Mouse (Mus musculus) MEL (cell line): Measurements from ENCODE around the gene Macrod2. TPM values are rescaled to one million over a fixed set of nuclear protein-coding genes. Genes with fewer than 3 reads are reported as not detected.

Source experiments
- DNase-seq: peaks from one replicate; pipeline ENCODE4 v3.0.0; 2011; ENCODE audit warnings: low read depth, low spot score
- H3K27ac ChIP-seq: 2 replicates; pipeline ENCODE4 v1.5.1; 2012; ENCODE audit warnings: low read depth, mild to moderate bottlenecking, control low read depth, low read length, moderate library complexity; ENCODE audit not compliant: control insufficient read depth
- H3K27me3 ChIP-seq, 2 experiments: fragments of 150-350 bp in 1 of 2; sonication (generic) in 1 of 2; 2 replicates each; pipeline ENCODE4 v1.6.1; 2012; ENCODE audit warnings: low read length in 2 of 2, mild to moderate bottlenecking in 2 of 2, improper control_type of control experiment in 1 of 2, moderate library complexity in 1 of 2; ENCODE audit not compliant: insufficient read depth in 2 of 2, control insufficient read depth in 1 of 2
- H3K36me3 ChIP-seq, 2 experiments: 2 replicates each; pipeline ENCODE4 v1.6.1; 2012 to 2014; ENCODE audit warnings: low read length in 2 of 2, improper control_type of control experiment in 1 of 2, inconsistent platforms in 1 of 2, mild to moderate bottlenecking in 1 of 2; ENCODE audit not compliant: insufficient read depth in 2 of 2, control insufficient read depth in 1 of 2
- H3K4me1 ChIP-seq, 2 experiments: fragments of 150-350 bp in 1 of 2; sonication (generic) in 1 of 2; 2 replicates each; pipeline ENCODE4 v1.6.1; 2012; ENCODE audit warnings: low read length in 2 of 2, improper control_type of control experiment in 1 of 2, mild to moderate bottlenecking in 1 of 2; ENCODE audit not compliant: insufficient read depth in 2 of 2, control insufficient read depth in 1 of 2
- H3K4me3 ChIP-seq, 2 experiments: fragments of 150-350 bp in 1 of 2; sonication (generic) in 1 of 2; 2 replicates each; pipeline ENCODE4 v1.5.1; 2012; ENCODE audit warnings: low read depth in 2 of 2, low read length in 2 of 2, mild to moderate bottlenecking in 2 of 2, moderate library complexity in 2 of 2, control low read depth in 1 of 2, improper control_type of control experiment in 1 of 2; ENCODE audit not compliant: control insufficient read depth in 1 of 2, insufficient read depth in 1 of 2
- H3K79me2 ChIP-seq: 2 replicates; pipeline ENCODE4 v1.6.1; 2012; ENCODE audit warnings: mild to moderate bottlenecking, low read length, moderate library complexity; ENCODE audit not compliant: control insufficient read depth, poor library complexity, insufficient read depth
- H3K9ac ChIP-seq: 2 replicates; pipeline ENCODE4 v1.6.1; 2012; ENCODE audit warnings: low read depth, mild to moderate bottlenecking, control low read depth, low read length, moderate library complexity; ENCODE audit not compliant: control insufficient read depth, poor library complexity, severe bottlenecking
- H3K9me3 ChIP-seq: fragments of 150-350 bp; sonication (generic); replicated peaks from 2 replicates; pipeline ENCODE4 v1.6.1; 2012; ENCODE audit warnings: mild to moderate bottlenecking, low read length, improper control_type of control experiment, moderate library complexity; ENCODE audit not compliant: insufficient read depth
- BHLHE40 ChIP-seq: IDR thresholded peaks from 2 replicates; pipeline ENCODE4 v1.6.1; 2012; ENCODE audit warnings: low read depth, mild to moderate bottlenecking, inconsistent platforms, low read length, improper control_type of control experiment, borderline replicate concordance
- CHD2 ChIP-seq: IDR thresholded peaks from 2 replicates; pipeline ENCODE4 v1.6.1; 2011; ENCODE audit warnings: low read length, improper control_type of control experiment
- CTCF ChIP-seq, 3 experiments: IDR thresholded peaks in 2 of 3; conservative IDR thresholded peaks in 1 of 3; 2 replicates each; pipeline ENCODE4 v1.5.1; 2011 to 2012; ENCODE audit warnings: low read length in 3 of 3, low read depth in 2 of 3, mild to moderate bottlenecking in 2 of 3, improper control_type of control experiment in 1 of 3, inconsistent platforms in 1 of 3, mixed read lengths in 1 of 3, moderate library complexity in 1 of 3; ENCODE audit not compliant: control insufficient read depth in 1 of 3, insufficient read depth in 1 of 3, poor library complexity in 1 of 3, severe bottlenecking in 1 of 3
- ELF1 ChIP-seq: IDR thresholded peaks from 2 replicates; pipeline ENCODE4 v1.6.1; 2014; ENCODE audit warnings: low read depth, mild to moderate bottlenecking, inconsistent platforms, low read length, improper control_type of control experiment, moderate library complexity
- EP300 ChIP-seq, 2 experiments: IDR thresholded peaks; 2 replicates each; pipeline ENCODE4 v1.6.1; 2011; ENCODE audit warnings: improper control_type of control experiment in 2 of 2, low read length in 2 of 2, low read depth in 1 of 2, mild to moderate bottlenecking in 1 of 2
- ETS1 ChIP-seq: IDR thresholded peaks from 2 replicates; pipeline ENCODE4 v1.6.1; 2012; ENCODE audit warnings: low read depth, mild to moderate bottlenecking, inconsistent platforms, low read length, improper control_type of control experiment, moderate library complexity
- HCFC1 ChIP-seq: IDR thresholded peaks from 2 replicates; pipeline ENCODE4 v1.6.1; 2012; ENCODE audit warnings: low read depth, mild to moderate bottlenecking, inconsistent platforms, low read length, improper control_type of control experiment, moderate library complexity
- JUND ChIP-seq: IDR thresholded peaks from 2 replicates; pipeline ENCODE4 v1.6.1; 2011; ENCODE audit warnings: low read depth, mild to moderate bottlenecking, improper control_type of control experiment, low read length
- KAT2A ChIP-seq: conservative IDR thresholded peaks from 2 replicates; pipeline ENCODE4 v1.6.1; 2012; ENCODE audit warnings: low read depth, low read length, improper control_type of control experiment, inconsistent platforms
- MAX ChIP-seq: IDR thresholded peaks from 2 replicates; pipeline ENCODE4 v1.6.1; 2011; ENCODE audit warnings: low read length, improper control_type of control experiment
- MAZ ChIP-seq: IDR thresholded peaks from 2 replicates; pipeline ENCODE4 v1.6.1; 2012; ENCODE audit warnings: low read depth, mild to moderate bottlenecking, inconsistent platforms, low read length, improper control_type of control experiment
- MXI1 ChIP-seq: IDR thresholded peaks from 2 replicates; pipeline ENCODE4 v1.6.1; 2011; ENCODE audit warnings: mild to moderate bottlenecking, low read depth, low read length, improper control_type of control experiment
- MYB ChIP-seq: IDR thresholded peaks from 2 replicates; pipeline ENCODE4 v1.6.1; 2011; ENCODE audit warnings: mild to moderate bottlenecking, low read depth, low read length, improper control_type of control experiment
- MYC ChIP-seq: IDR thresholded peaks from 2 replicates; pipeline ENCODE4 v1.6.1; 2011; ENCODE audit warnings: low read depth, mild to moderate bottlenecking, low read length, improper control_type of control experiment, moderate library complexity
- NELFE ChIP-seq: IDR thresholded peaks from 2 replicates; pipeline ENCODE4 v1.6.1; 2011; ENCODE audit warnings: low read depth, low read length, improper control_type of control experiment
- NRF1 ChIP-seq: IDR thresholded peaks from 2 replicates; pipeline ENCODE4 v1.6.1; 2014; ENCODE audit warnings: low read depth, mild to moderate bottlenecking, inconsistent platforms, low read length, improper control_type of control experiment, moderate library complexity; ENCODE audit not compliant: poor library complexity, insufficient read depth, severe bottlenecking
- RAD21 ChIP-seq: IDR thresholded peaks from 2 replicates; pipeline ENCODE4 v1.6.1; 2011; ENCODE audit warnings: mild to moderate bottlenecking, low read depth, low read length, improper control_type of control experiment
- SIN3A ChIP-seq: IDR thresholded peaks from 2 replicates; pipeline ENCODE4 v1.6.1; 2012; ENCODE audit warnings: low read length, improper control_type of control experiment, inconsistent platforms
- TAL1 ChIP-seq: IDR thresholded peaks from 2 replicates; pipeline ENCODE4 v1.6.1; 2012; ENCODE audit warnings: mild to moderate bottlenecking, inconsistent platforms, low read length, moderate library complexity, mixed read lengths
- TBP ChIP-seq: IDR thresholded peaks from 2 replicates; pipeline ENCODE4 v1.8.0; 2011; ENCODE audit warnings: low read depth, low read length, improper control_type of control experiment
- TCF12 ChIP-seq: IDR thresholded peaks from 2 replicates; pipeline ENCODE4 v1.6.1; 2014; ENCODE audit warnings: low read depth, mild to moderate bottlenecking, inconsistent platforms, low read length, improper control_type of control experiment, moderate library complexity
- USF2 ChIP-seq, 2 experiments: IDR thresholded peaks; 2 replicates each; pipeline ENCODE4 v1.6.1; 2011 to 2012; ENCODE audit warnings: improper control_type of control experiment in 2 of 2, low read length in 2 of 2, borderline replicate concordance in 1 of 2, inconsistent platforms in 1 of 2, low read depth in 1 of 2, mild to moderate bottlenecking in 1 of 2; ENCODE audit not compliant: insufficient read depth in 1 of 2
- ZC3H11A ChIP-seq: IDR thresholded peaks from 2 replicates; pipeline ENCODE4 v1.6.1; 2012; ENCODE audit warnings: low read depth, mild to moderate bottlenecking, inconsistent platforms, low read length, improper control_type of control experiment
- ZKSCAN1 ChIP-seq: IDR thresholded peaks from 2 replicates; pipeline ENCODE4 v1.6.1; 2012; ENCODE audit warnings: low read depth, mild to moderate bottlenecking, inconsistent platforms, low read length, improper control_type of control experiment, moderate library complexity
- ZMIZ1 ChIP-seq: IDR thresholded peaks from 2 replicates; pipeline ENCODE4 v1.6.1; 2012; ENCODE audit warnings: low read depth, mild to moderate bottlenecking, inconsistent platforms, low read length, improper control_type of control experiment, moderate library complexity
- polyA plus RNA-seq, 2 experiments: library from polyadenylated mRNA; stranded (reverse) in 1 of 2; unstranded in 1 of 2; fragments of >175 nt in 1 of 2; fragments of >200 nt in 1 of 2; gene quantifications; 2 replicates each; pipeline versions ENCODE4 v1.2.1 to v1.2.4; 2012; ENCODE audit warnings: low replicate concordance in 2 of 2, low read depth in 1 of 2; ENCODE audit not compliant: insufficient read length in 2 of 2, insufficient read depth in 1 of 2, missing spikeins in 1 of 2
- total RNA-seq: library from RNA; depleted of rRNA; stranded (reverse); fragments of 300-350 nt; gene quantifications from 2 replicates; pipeline ENCODE4 v1.2.3, GENCODE M21; 2012

The Macrod2 gene
- total and polyA plus RNA-seq, 3 experiments, result not detected

GRCm38 (mm10) chr2:141182034-141182759 lies 787.1 kb downstream of the Macrod2 start:
- Histone ChIP-seq H3K27me3 (no peaks in the 10 kb centered on the region), H3K9me3 (no peaks in the 10 kb centered on the region)
- no peak for TF ChIP-seq ELF1
- TF ChIP-seq CHD2, result no peak
- TF ChIP-seq CTCF (IDR thresholded peaks at IDR 0.05 in 2 of 3, conservative IDR thresholded peaks at IDR 0.05 in 1 of 3; ENCODE audit: control insufficient read depth in 1 of 3, insufficient read depth in 1 of 3, low read depth in 2 of 3, low read length in 3 of 3, poor library complexity in 1 of 3, severe bottlenecking in 1 of 3), result no peak
- TF ChIP-seq TCF12, result no peak
- TF ChIP-seq ZMIZ1, result no peak
- TF ChIP-seq MAZ, result no peak
- no peak for TF ChIP-seq MYB
- TF ChIP-seq ZKSCAN1, result no peak
- TF ChIP-seq ZC3H11A, result no peak
- no peak for TF ChIP-seq USF2 (IDR thresholded peaks at IDR 0.05; ENCODE audit: borderline replicate concordance in 1 of 2, insufficient read depth in 1 of 2, low read depth in 1 of 2, low read length in 2 of 2)

DNA sequence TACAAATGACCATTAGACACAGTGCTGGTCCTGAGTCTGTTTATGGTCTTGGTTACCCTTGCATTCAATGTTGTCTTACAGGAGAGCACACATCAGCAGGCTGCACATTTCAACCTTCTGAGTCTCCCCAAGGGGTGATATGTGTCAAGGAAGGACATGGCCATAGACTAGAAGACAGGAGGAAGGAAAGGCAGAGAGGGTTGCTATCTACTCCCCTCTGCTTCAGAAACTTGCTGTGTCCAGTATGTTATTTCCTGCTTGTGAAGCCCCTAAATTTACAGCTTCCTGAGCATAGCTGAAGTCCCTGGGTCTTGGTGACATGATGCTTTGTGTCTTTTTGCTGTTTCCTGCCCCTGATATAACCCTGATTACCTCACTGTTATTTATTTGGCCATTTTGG lies 799.4 kb downstream of the Macrod2 start:
- Histone ChIP-seq H3K4me1 (no peaks in the 10 kb centered on the region), H3K36me3 (no peaks in the 10 kb centered on the region), H3K27ac (no peak overlapping the region), H3K27me3 (no peaks in the 10 kb centered on the region), H3K9me3 (no peaks in the 10 kb centered on the region), H3K79me2 (no peaks in the 10 kb centered on the region), H3K4me3 (no peak overlapping the region), H3K9ac (no peak overlapping the region)
- no peak for TF ChIP-seq RAD21
- TF ChIP-seq BHLHE40, result no peak
- no peak for TF ChIP-seq NELFE
- TF ChIP-seq SIN3A, result no peak
- TF ChIP-seq TAL1, result no peak
- TF ChIP-seq ZC3H11A, result no peak
- no peak for TF ChIP-seq NRF1
- TF ChIP-seq JUND, result no peak
- no peak for TF ChIP-seq ZKSCAN1
- TF ChIP-seq EP300 (IDR thresholded peaks at IDR 0.05; ENCODE audit: low read depth in 1 of 2, low read length in 2 of 2), result no peak
- TF ChIP-seq ETS1, result no peak
- TF ChIP-seq HCFC1, result no peak
- TF ChIP-seq CTCF (IDR thresholded peaks at IDR 0.05 in 2 of 3, conservative IDR thresholded peaks at IDR 0.05 in 1 of 3; ENCODE audit: control insufficient read depth in 1 of 3, insufficient read depth in 1 of 3, low read depth in 2 of 3, low read length in 3 of 3, poor library complexity in 1 of 3, severe bottlenecking in 1 of 3), result no peak
- TF ChIP-seq CHD2, result no peak
- no peak for TF ChIP-seq MYC
- TF ChIP-seq KAT2A, result no peak
- TF ChIP-seq MXI1, result no peak
- no peak for TF ChIP-seq MAX
- TF ChIP-seq TBP, result no peak
- no peak for DNase-seq

More at GRCm38 (mm10) chr2:141182034-141182759, 787.1 kb downstream of the Macrod2 start:
- Histone ChIP-seq H3K4me1 (no peaks in the 10 kb centered on the region), H3K36me3 (no peaks in the 10 kb centered on the region), H3K9ac (no peak overlapping the region), H3K27ac (no peak overlapping the region), H3K4me3 (no peak overlapping the region), H3K79me2 (no peaks in the 10 kb centered on the region)
- DNase-seq, result no peak
